Mouse (Mus musculus) right cerebral cortex, postnatal 25 days (tissue): ENCODE results near the gene Ankrd40.

Source experiments
- DNase-seq: peaks from one replicate; pipeline ENCODE4 v3.0.0; 2022

The Ankrd40 gene

GRCm38 (mm10) chr11:94323271-94323925, 4.4 kb upstream of the Ankrd40 start:
- no peak for DNase-seq

GRCm38 (mm10) chr11:94324618-94325017, 3.2 kb upstream of the Ankrd40 start:
- DNase-seq: no peak

GRCm38 (mm10) chr11:94326961-94327411, 815 bp upstream of the Ankrd40 start:
- DNase-seq: no peak

GRCm38 (mm10) chr11:94328644-94329025, 834 bp downstream of the Ankrd40 start:
- no peak for DNase-seq

- DNase-seq: peak; percentile 44
Measured at GRCm38 (mm10) chr11:94329270-94329891, 1.6 kb downstream of the Ankrd40 start.

- no peak for DNase-seq
Measured at GRCm38 (mm10) chr11:94330211-94330610, 2.4 kb downstream of the Ankrd40 start.

GRCm38 (mm10) chr11:94332726-94333125, 4.9 kb downstream of the Ankrd40 start:
- no peak for DNase-seq

GRCm38 (mm10) chr11:94334386-94334968, 6.7 kb downstream of the Ankrd40 start:
- DNase-seq: no peak

GRCm38 (mm10) chr11:94336551-94336950, 8.8 kb downstream of the Ankrd40 start:
- DNase-seq: no peak

- DNase-seq: no peak
Measured at GRCm38 (mm10) chr11:94338347-94338746, 10.5 kb downstream of the Ankrd40 start.

GRCm38 (mm10) chr11:94339732-94340585, 12.2 kb downstream of the Ankrd40 start:
- no peak for DNase-seq

- no peak for DNase-seq
Measured at GRCm38 (mm10) chr11:94340948-94341933, 13.4 kb downstream of the Ankrd40 start.

GRCm38 (mm10) chr11:94342114-94342905, 14.5 kb downstream of the Ankrd40 start:
- DNase-seq: no peak

GRCm38 (mm10) chr11:94343955-94344358, 16.2 kb downstream of the Ankrd40 start:
- no peak for DNase-seq

GRCm38 (mm10) chr11:94344470-94344869, 16.7 kb downstream of the Ankrd40 start:
- no peak for DNase-seq

GRCm38 (mm10) chr11:94345926-94346325, 18.1 kb downstream of the Ankrd40 start:
- DNase-seq: no peak

- no peak for DNase-seq
Measured at GRCm38 (mm10) chr11:94346611-94347010, 18.8 kb downstream of the Ankrd40 start.

GRCm38 (mm10) chr11:94347063-94347575, 19.3 kb downstream of the Ankrd40 start:
- DNase-seq: no peak

GRCm38 (mm10) chr11:94349839-94350238, 22.0 kb downstream of the Ankrd40 start:
- DNase-seq: no peak

GRCm38 (mm10) chr11:94350337-94350736, 22.5 kb downstream of the Ankrd40 start:
- no peak for DNase-seq

GRCm38 (mm10) chr11:94351094-94351493, 23.3 kb downstream of the Ankrd40 start:
- DNase-seq: no peak
